Mouse (Mus musculus) neural tube, embryonic 14.5 days (tissue): Measurements from ENCODE around the gene Klre1. TPM values are rescaled to one million over a fixed set of nuclear protein-coding genes. Genes with fewer than 3 reads are reported as not detected.
"Not testable (repeated sequence)": the region's sequence is repeated elsewhere in the genome, so short reads cannot be mapped to it uniquely, and the experiment has no call there.

Source experiments
- ATAC-seq: fragments of 200-750 bp; cut with Nextera tagmentation; 2 replicates; pipeline ENCODE4 v1.8.0; 2017; ENCODE audit warnings: low read depth, mild to moderate bottlenecking, moderate TSS enrichment, moderate library complexity
- H3K27ac ChIP-seq: fragments of 300-500 bp; sonication (generic); 2 replicates; pipeline ENCODE4 v1.5.1; 2014; ENCODE audit warnings: low read depth, mild to moderate bottlenecking, control low read depth, low read length, moderate library complexity, mixed read lengths
- H3K27me3 ChIP-seq: fragments of 300-500 bp; sonication (generic); 2 replicates; pipeline ENCODE4 v1.6.1; 2014; ENCODE audit warnings: low read length; ENCODE audit not compliant: control insufficient read depth, insufficient read depth
- H3K36me3 ChIP-seq: fragments of 300-500 bp; sonication (generic); 2 replicates; pipeline ENCODE4 v1.6.1; 2014; ENCODE audit warnings: low read length, mixed read lengths; ENCODE audit not compliant: control insufficient read depth, insufficient read depth
- H3K4me1 ChIP-seq: fragments of 300-500 bp; sonication (generic); 2 replicates; pipeline ENCODE4 v1.6.1; 2014; ENCODE audit warnings: low read length; ENCODE audit not compliant: control insufficient read depth, insufficient read depth
- H3K4me2 ChIP-seq: fragments of 300-500 bp; sonication (generic); 2 replicates; pipeline ENCODE4 v1.6.1; 2014; ENCODE audit warnings: mild to moderate bottlenecking, low read depth, low read length, control low read depth
- H3K4me3 ChIP-seq: fragments of 300-500 bp; sonication (generic); 2 replicates; pipeline ENCODE4 v1.5.1; 2014; ENCODE audit warnings: low read depth, low read length, control low read depth, mixed read lengths
- H3K9ac ChIP-seq: fragments of 300-500 bp; sonication (generic); replicated peaks from 2 replicates; pipeline ENCODE4 v1.6.1; 2014; ENCODE audit warnings: low read depth, mild to moderate bottlenecking, control low read depth, low read length, mixed read lengths
- H3K9me3 ChIP-seq: fragments of 300-500 bp; sonication (generic); 2 replicates; pipeline ENCODE4 v1.6.1; 2016; ENCODE audit warnings: low read length; ENCODE audit not compliant: control insufficient read depth
- WGBS: fragments of 180-500 bp; shearing (Covaris S2); extraction: QIAGEN DNeasy Blood & Tissue Kit; methylation state at CpG from one replicate; pipeline ENCODE4 v1.1.7; 2014; 5-methylcytosine and 5-hydroxymethylcytosine counted together
- polyA plus RNA-seq: library from polyadenylated mRNA; unstranded; fragments of >200 nt; fragmentation: Nextera tagmentation; extraction: Ambion mirVana; gene quantifications from 2 replicates; pipeline ENCODE4 v1.2.1, GENCODE M21; 2014

Gene Klre1
- polyA plus RNA-seq, 1 experiment from 2014 or later, result not detected

- WGBS, result 76% methylated on average over 2 of the region's 2 CpGs
- Histone ChIP-seq H3K9ac (no peak overlapping the region), H3K4me1 (no peaks in the 10 kb centered on the region), H3K4me2 (no peak overlapping the region), H3K36me3 (no peaks in the 10 kb centered on the region), H3K27ac (no peak overlapping the region), H3K4me3 (no peak overlapping the region), H3K27me3 (no peaks in the 10 kb centered on the region), H3K9me3 (no peaks in the 10 kb centered on the region)
- ATAC-seq, result no peak
Measured at GRCm38 (mm10) chr6:129565257-129565656, 12.4 kb upstream of the Klre1 start.

DNA sequence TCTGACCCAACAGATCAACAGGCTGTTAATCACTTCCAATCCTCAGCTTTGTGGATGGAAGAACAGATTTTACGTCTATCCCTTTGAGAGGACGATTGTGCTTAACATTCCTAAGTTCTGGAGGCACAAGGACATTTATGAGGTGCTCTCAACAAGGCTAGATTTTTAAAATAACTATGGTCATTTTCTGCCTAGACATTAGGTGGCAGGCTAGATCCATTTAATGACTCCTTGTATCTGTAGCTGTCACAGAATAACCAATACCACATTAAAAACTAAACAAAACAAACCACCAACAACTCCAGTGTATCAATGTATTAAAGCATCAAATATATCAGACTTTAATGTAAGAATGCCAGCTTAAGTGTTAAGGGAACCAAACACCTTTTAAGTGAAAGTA, 2.4 kb upstream of the Klre1 start:
- ATAC-seq, result no peak
- Histone ChIP-seq H3K27ac (no peak overlapping the region), H3K4me3 (no peak overlapping the region), H3K4me2 (no peak overlapping the region), H3K36me3 (no peaks in the 10 kb centered on the region), H3K27me3 (no peaks in the 10 kb centered on the region), H3K9me3 (no peaks in the 10 kb centered on the region), H3K9ac (no peak overlapping the region), H3K4me1 (no peaks in the 10 kb centered on the region)
- WGBS, result 35% methylated on average over 2 of the region's 2 CpGs

DNA sequence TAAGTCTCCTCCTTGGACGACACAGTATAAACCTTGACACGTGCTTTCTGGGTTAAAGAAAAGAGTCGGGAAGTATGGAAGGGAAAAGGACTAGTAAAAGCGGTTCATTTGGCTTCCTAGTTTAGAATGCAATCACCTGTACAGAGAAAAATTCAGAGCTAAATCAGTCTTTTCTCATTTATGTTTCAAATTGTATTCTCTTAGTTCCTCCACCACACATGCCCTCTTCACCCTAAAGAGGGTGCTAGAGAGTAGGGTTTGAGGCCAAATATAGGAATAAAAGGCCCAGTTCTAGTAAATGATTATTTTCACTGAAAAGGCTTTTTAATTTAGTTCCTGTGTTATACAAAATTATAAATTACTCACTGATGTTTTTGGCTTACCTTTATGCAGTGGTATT, 3.6 kb downstream of the Klre1 start:
- Histone ChIP-seq H3K4me2 (no peak overlapping the region), H3K27me3 (no peaks in the 10 kb centered on the region), H3K9ac (no peak overlapping the region), H3K27ac (no peak overlapping the region), H3K4me1 (no peaks in the 10 kb centered on the region), H3K4me3 (no peak overlapping the region), H3K9me3 (no peaks in the 10 kb centered on the region), H3K36me3 (no peaks in the 10 kb centered on the region)
- no peak for ATAC-seq
- WGBS, result 65% methylated on average over 4 of the region's 4 CpGs

- no peak overlapping the region for H3K9ac ChIP-seq
- no peaks in the 10 kb centered on the region for H3K4me1 ChIP-seq
- H3K36me3 ChIP-seq, result no peaks in the 10 kb centered on the region
- H3K27ac ChIP-seq, result no peak overlapping the region
- no peak overlapping the region for H3K4me3 ChIP-seq
- H3K9me3 ChIP-seq, result no peaks in the 10 kb centered on the region
- ATAC-seq, result no peak
- no peaks in the 10 kb centered on the region for H3K27me3 ChIP-seq
- whole genome bisulfite sequencing, result 82% methylated on average over 4 of the region's 4 CpGs
- H3K4me2 ChIP-seq, result no peak overlapping the region
Measured at GRCm38 (mm10) chr6:129581896-129582295, 4.2 kb downstream of the Klre1 start.

- Histone ChIP-seq H3K4me1 (no peaks in the 10 kb centered on the region), H3K4me2 (no peak overlapping the region), H3K27me3 (no peaks in the 10 kb centered on the region), H3K4me3 (no peak overlapping the region), H3K27ac (no peak overlapping the region), H3K9ac (no peak overlapping the region), H3K36me3 (no peaks in the 10 kb centered on the region), H3K9me3 (no peaks in the 10 kb centered on the region)
- 73% methylated on average over 3 of the region's 3 CpGs for WGBS
- no peak for ATAC-seq
Measured at GRCm38 (mm10) chr6:129583014-129583413, 5.3 kb downstream of the Klre1 start.

DNA sequence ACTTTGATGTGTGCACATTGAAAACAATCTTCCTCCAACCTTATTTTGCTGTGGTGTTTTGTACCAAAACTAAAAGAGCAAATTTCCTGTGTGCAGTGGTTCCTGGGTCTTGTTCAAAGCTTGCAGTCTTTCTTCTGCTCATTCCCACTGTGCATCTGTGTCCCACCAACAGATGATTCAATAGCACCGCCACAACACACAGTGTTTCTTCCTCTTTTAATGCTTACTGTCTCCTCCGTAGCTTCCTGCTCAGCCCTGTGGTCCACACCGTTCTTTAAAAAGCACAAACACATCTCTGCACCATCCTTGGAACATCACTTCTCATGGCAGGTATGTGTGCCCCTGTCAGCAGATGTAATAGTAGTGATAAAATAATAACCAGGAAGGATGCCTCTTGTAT, 13.8 kb downstream of the Klre1 start, which contains the start of gene Klrd1:
TSS of gene Klrd1 (plus strand) at position 275 of the 400 bp plus-strand sequence.
- H3K36me3 ChIP-seq, result no peaks in the 10 kb centered on the region
- ATAC-seq, result no peak
- no peaks in the 10 kb centered on the region for H3K9me3 ChIP-seq
- H3K4me3 ChIP-seq, result no peak within 1 kb of the TSS
- H3K9ac ChIP-seq, result no peak within 1 kb of the TSS
- no peak within 1 kb of the TSS for H3K27ac ChIP-seq
- no peaks in the 10 kb centered on the region for H3K27me3 ChIP-seq
- no peak within 1 kb of the TSS for H3K4me2 ChIP-seq
- H3K4me1 ChIP-seq, result no peaks in the 10 kb centered on the region
- 82% methylated on average over 3 of the region's 3 CpGs for WGBS

- H3K9ac ChIP-seq, result no peak overlapping the region
- no peaks in the 10 kb centered on the region for H3K9me3 ChIP-seq
- H3K4me1 ChIP-seq, result no peaks in the 10 kb centered on the region
- H3K4me2 ChIP-seq, result no peak overlapping the region
- no peaks in the 10 kb centered on the region for H3K27me3 ChIP-seq
- no peak overlapping the region for H3K4me3 ChIP-seq
- H3K36me3 ChIP-seq, result no peaks in the 10 kb centered on the region
- H3K27ac ChIP-seq, result no peak overlapping the region
- no peak for ATAC-seq
Measured at GRCm38 (mm10) chr6:129608372-129608771, 30.7 kb downstream of the Klre1 start.

DNA sequence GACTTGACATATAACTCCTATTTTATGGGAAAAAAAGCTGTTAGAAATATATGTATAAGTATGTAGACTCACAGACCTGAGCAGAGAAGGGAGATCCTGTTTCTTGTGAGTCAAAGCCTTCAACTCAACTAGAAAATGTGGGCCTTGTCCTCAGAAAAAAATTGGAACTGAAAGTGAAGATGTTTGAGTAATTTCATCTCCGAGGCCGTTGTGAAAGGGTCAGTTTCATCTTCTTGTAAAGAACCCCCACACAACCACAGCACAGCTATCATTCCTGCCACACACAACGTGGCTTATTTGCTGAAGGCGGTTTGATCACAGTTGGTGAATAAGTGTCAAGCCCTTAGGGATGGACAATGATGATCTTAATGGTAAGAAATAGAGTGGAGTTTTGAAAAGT, 46.0 kb downstream of the Klre1 start, which contains the start of gene Klrk1:
TSS of gene Klrk1 (minus strand) at position 130 of the 400 bp plus-strand sequence.
- H3K9me3 ChIP-seq, result no peaks in the 10 kb centered on the region
- no peak for ATAC-seq
- H3K9ac ChIP-seq, result no peak within 1 kb of the TSS
- no peak within 1 kb of the TSS for H3K4me3 ChIP-seq
- no peak within 1 kb of the TSS for H3K4me2 ChIP-seq
- no peaks in the 10 kb centered on the region for H3K27me3 ChIP-seq
- H3K4me1 ChIP-seq, result no peaks in the 10 kb centered on the region
- no peak within 1 kb of the TSS for H3K27ac ChIP-seq
- 86% methylated on average over 4 of the region's 4 CpGs for WGBS
- no peaks in the 10 kb centered on the region for H3K36me3 ChIP-seq

- H3K9ac ChIP-seq, H3K27ac ChIP-seq, H3K27me3 ChIP-seq, H3K4me2 ChIP-seq, H3K9me3 ChIP-seq, H3K4me3 ChIP-seq, ATAC-seq, H3K36me3 ChIP-seq, H3K4me1 ChIP-seq: not testable (repeated sequence)
- WGBS, result 90% methylated on average over 2 of the region's 2 CpGs
Measured at GRCm38 (mm10) chr6:129631046-129631445, 53.3 kb downstream of the Klre1 start.
